Mouse (Mus musculus) olfactory bulb, adult 2 months (tissue): ENCODE data around the gene Mettl21e. TPM values are rescaled to one million over a fixed set of nuclear protein-coding genes. Genes with fewer than 3 reads are reported as not detected.

Source experiments
- H3K27ac ChIP-seq: fragments of 200-500 bp; 2 replicates; pipeline ENCODE4 v1.5.1; 2012; ENCODE audit warnings: low read depth, low read length; ENCODE audit not compliant: insufficient read depth
- H3K4me1 ChIP-seq: fragments of 200-500 bp; 2 replicates; pipeline ENCODE4 v1.6.1; 2012; ENCODE audit warnings: low read length; ENCODE audit not compliant: control insufficient read depth, insufficient read depth
- H3K4me3 ChIP-seq: fragments of 200-500 bp; 2 replicates; pipeline ENCODE4 v1.5.1; 2012; ENCODE audit warnings: mild to moderate bottlenecking, low read depth, low read length, moderate library complexity; ENCODE audit not compliant: insufficient read depth
- CTCF ChIP-seq: fragments of 200-500 bp; IDR thresholded peaks from 2 replicates; pipeline ENCODE4 v1.5.1; 2012; ENCODE audit warnings: low read depth, mild to moderate bottlenecking, low read length, moderate library complexity; ENCODE audit not compliant: insufficient read depth
- POLR2A ChIP-seq: fragments of 200-500 bp; IDR thresholded peaks from 2 replicates; pipeline ENCODE4 v1.6.1; 2012; ENCODE audit warnings: mild to moderate bottlenecking, low read depth, low read length, moderate library complexity; ENCODE audit not compliant: insufficient read depth
- WGBS: fragments of 180-500 bp; shearing (Covaris S2); methylation state at CpG from one replicate; pipeline ENCODE4 v1.1.7; 2018; 5-methylcytosine and 5-hydroxymethylcytosine counted together
- polyA plus RNA-seq: library from polyadenylated mRNA; stranded (reverse); fragments of >200 nt; gene quantifications from 2 replicates; pipeline ENCODE4 v1.2.4, GENCODE M21; 2012; ENCODE audit warnings: low replicate concordance; ENCODE audit not compliant: missing spikeins, insufficient read depth, insufficient read length

The Mettl21e gene
- polyA plus RNA-seq, 1 experiment, result not detected

DNA sequence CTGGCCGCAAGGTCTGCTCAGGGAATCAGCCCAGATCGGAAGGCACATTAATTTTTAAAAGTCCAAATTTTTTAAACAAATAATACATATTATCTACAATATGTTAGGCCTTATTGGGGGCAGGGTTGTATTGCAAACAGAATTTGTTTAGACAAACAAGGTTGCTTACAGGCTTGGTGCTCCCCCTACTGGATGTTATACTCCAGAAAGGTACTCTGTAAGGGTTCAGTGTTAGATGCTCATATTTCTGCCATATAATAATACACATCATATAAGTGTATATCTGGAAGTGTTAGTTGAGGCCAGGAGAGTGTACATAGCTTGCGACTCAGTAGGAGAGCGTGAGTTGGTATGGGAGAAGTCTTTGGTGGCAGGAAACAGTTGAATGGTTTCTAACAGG, 63.5 kb downstream of the Mettl21e start:
- no peak for TF ChIP-seq POLR2A
- no peak for TF ChIP-seq CTCF
- 98% methylated on average over 4 of the region's 4 CpGs for WGBS
- Histone ChIP-seq H3K27ac (no peak overlapping the region), H3K4me3 (no peak overlapping the region), H3K4me1 (no peaks in the 10 kb centered on the region; the same call in 1 of the 2 replicates)

Other genes with a start within 250 kb of the Mettl21e start
- gene Mettl21c, start 198.9 kb downstream of the Mettl21e start, polyA plus RNA-seq, result not detected in 2 replicates
- not detected in 2 replicates for gene Gm8251, start 157.0 kb downstream of the Mettl21e start, polyA plus RNA-seq
- not detected in 2 replicates for gene Tex30, start 116.5 kb downstream of the Mettl21e start, polyA plus RNA-seq
- not detected in 2 replicates for gene Kdelc1, start 100.2 kb downstream of the Mettl21e start, polyA plus RNA-seq
- gene Bivm, start 100.0 kb downstream of the Mettl21e start, polyA plus RNA-seq, result not detected in 2 replicates
- not detected in 2 replicates for gene Ercc5, start 71.2 kb downstream of the Mettl21e start, polyA plus RNA-seq